Mouse (Mus musculus): Measurements from ENCODE around the gene Insyn1.

- TF ChIP-seq CTCF (IDR thresholded peaks at IDR 0.05; ENCODE audit: borderline replicate concordance, extremely low read depth, insufficient read depth, insufficient read length), result no peak
- no peak for TF ChIP-seq POLR2A (IDR thresholded peaks at IDR 0.05; ENCODE audit: borderline replicate concordance, extremely low read depth, insufficient read depth, insufficient read length, poor library complexity, severe bottlenecking)
These were observed 34.5 kb upstream of the Insyn1 start for GRCm38 (mm10) chr9:58453791-58454378.

Measured in brain, embryonic 14.5 days (tissue).